Mouse (Mus musculus): ENCODE measurements around the gene Adamtsl4. TPM values are rescaled to one million over a fixed set of nuclear protein-coding genes. Genes with fewer than 3 reads are reported as not detected.
A peak's percentile ranks its signal among the peaks of the same experiment; 100 is the strongest.

Adamtsl4 gene
- polyA plus RNA-seq, 1 experiment: 7.9 TPM

GRCm38 (mm10) chr3:95668589-95669308 is 19.0 kb downstream of the Adamtsl4 start:
- WGBS: 16% methylated on average over 7 of the region's 7 CpGs
- peak overlapping the region; percentile 12; the same call in 1 of the 2 replicates for H3K4me3 ChIP-seq (ENCODE audit: extremely low read depth, insufficient read depth, insufficient read length)
- peak; percentile 53 to 56 for DNase-seq (ENCODE audit: low read depth in 1 of 2, low spot score in 2 of 2)
- H3K36me3 ChIP-seq (ENCODE audit: control insufficient read depth, insufficient read depth, low read length): peaks cover 11% of the 10 kb centered on the region
- no peak for TF ChIP-seq CTCF (IDR thresholded peaks at IDR 0.05; ENCODE audit: extremely low read depth, insufficient read depth, insufficient read length, insufficient replicate concordance)
- peak; percentile 11; the same call in 1 of the 2 replicates for TF ChIP-seq POLR2A (IDR thresholded peaks at IDR 0.05; ENCODE audit: low read depth, low read length)
- no peaks in the 10 kb centered on the region for H3K27me3 ChIP-seq (ENCODE audit: control insufficient read depth, insufficient read depth, low read length)
- H3K27ac ChIP-seq (ENCODE audit: insufficient read depth, low read length): peak overlapping the region; percentile 98
- peaks cover 62% of the 10 kb centered on the region; the same call in 1 of the 2 replicates for H3K4me1 ChIP-seq (ENCODE audit: control insufficient read depth, insufficient read depth, insufficient read length)

- Histone ChIP-seq H3K4me1 (ENCODE audit: control insufficient read depth, insufficient read depth, insufficient read length) (peaks cover 65% of the 10 kb centered on the region), H3K27me3 (ENCODE audit: control insufficient read depth, insufficient read depth, low read length) (no peaks in the 10 kb centered on the region), H3K36me3 (ENCODE audit: control insufficient read depth, insufficient read depth, low read length) (peaks cover 14% of the 10 kb centered on the region), H3K4me3 (ENCODE audit: extremely low read depth, insufficient read depth, insufficient read length) (0 out of 2 replicates have a peak overlapping the region, but pooled peaks have one; percentile 6), H3K27ac (ENCODE audit: insufficient read depth, low read length) (peak overlapping the region; percentile 98)
- 36% methylated on average over 7 of the region's 7 CpGs for WGBS
- DNase-seq (ENCODE audit: low read depth in 1 of 2, low spot score in 2 of 2): no peak
- TF ChIP-seq POLR2A (IDR thresholded peaks at IDR 0.05; ENCODE audit: low read depth, low read length) (no peak), CTCF (IDR thresholded peaks at IDR 0.05; ENCODE audit: extremely low read depth, insufficient read depth, insufficient read length, insufficient replicate concordance) (no peak)
Observed at GRCm38 (mm10) chr3:95668026-95668425, 19.7 kb downstream of the Adamtsl4 start.

- Histone ChIP-seq H3K4me3 (ENCODE audit: extremely low read depth, insufficient read depth, insufficient read length) (no peak overlapping the region), H3K36me3 (ENCODE audit: control insufficient read depth, insufficient read depth, low read length) (peaks cover 17% of the 10 kb centered on the region)
- no peak for DNase-seq (ENCODE audit: low read depth in 1 of 2, low spot score in 2 of 2)
Observed at GRCm38 (mm10) chr3:95667521-95667920, 20.2 kb downstream of the Adamtsl4 start.

GRCm38 (mm10) chr3:95666124-95666844 is 21.4 kb downstream of the Adamtsl4 start:
- peak overlapping the region; percentile 50 for H3K27ac ChIP-seq (ENCODE audit: insufficient read depth, low read length)
- no peaks in the 10 kb centered on the region for H3K27me3 ChIP-seq (ENCODE audit: control insufficient read depth, insufficient read depth, low read length)
- H3K4me1 ChIP-seq (ENCODE audit: control insufficient read depth, insufficient read depth, insufficient read length): peaks cover 56% of the 10 kb centered on the region
- TF ChIP-seq POLR2A (IDR thresholded peaks at IDR 0.05; ENCODE audit: low read depth, low read length) (no peak), CTCF (IDR thresholded peaks at IDR 0.05; ENCODE audit: extremely low read depth, insufficient read depth, insufficient read length, insufficient replicate concordance) (no peak)
- DNase-seq (ENCODE audit: low read depth in 1 of 2, low spot score in 2 of 2): peak; percentile 45 to 46
- WGBS: 67% methylated on average over 6 of the region's 6 CpGs
- no peak overlapping the region for H3K4me3 ChIP-seq (ENCODE audit: extremely low read depth, insufficient read depth, insufficient read length)
- peaks cover 23% of the 10 kb centered on the region for H3K36me3 ChIP-seq (ENCODE audit: control insufficient read depth, insufficient read depth, low read length)

More at GRCm38 (mm10) chr3:95667521-95667920, 20.2 kb downstream of the Adamtsl4 start:
- Histone ChIP-seq H3K27ac (ENCODE audit: insufficient read depth, low read length) (peak overlapping the region; percentile 98), H3K27me3 (ENCODE audit: control insufficient read depth, insufficient read depth, low read length) (no peaks in the 10 kb centered on the region), H3K4me1 (ENCODE audit: control insufficient read depth, insufficient read depth, insufficient read length) (peaks cover 64% of the 10 kb centered on the region)
- TF ChIP-seq CTCF (IDR thresholded peaks at IDR 0.05; ENCODE audit: extremely low read depth, insufficient read depth, insufficient read length, insufficient replicate concordance) (no peak), POLR2A (IDR thresholded peaks at IDR 0.05; ENCODE audit: low read depth, low read length) (no peak)
- WGBS: 45% methylated on average over 4 of the region's 4 CpGs

- no peak for DNase-seq (ENCODE audit: low read depth in 1 of 2, low spot score in 2 of 2)
Observed at GRCm38 (mm10) chr3:95664940-95665352, 22.8 kb downstream of the Adamtsl4 start.

GRCm38 (mm10) chr3:95663969-95664608 is 23.6 kb downstream of the Adamtsl4 start:
- Histone ChIP-seq H3K27ac (ENCODE audit: insufficient read depth, low read length) (peak overlapping the region; percentile 59), H3K27me3 (ENCODE audit: control insufficient read depth, insufficient read depth, low read length) (no peaks in the 10 kb centered on the region), H3K4me1 (ENCODE audit: control insufficient read depth, insufficient read depth, insufficient read length) (peaks cover 43% of the 10 kb centered on the region), H3K36me3 (ENCODE audit: control insufficient read depth, insufficient read depth, low read length) (peaks cover 40% of the 10 kb centered on the region), H3K4me3 (ENCODE audit: extremely low read depth, insufficient read depth, insufficient read length) (no peak overlapping the region)
- no peak for DNase-seq (ENCODE audit: low read depth in 1 of 2, low spot score in 2 of 2)
- WGBS: 75% methylated on average over 3 of the region's 3 CpGs
- no peak for TF ChIP-seq POLR2A (IDR thresholded peaks at IDR 0.05; ENCODE audit: low read depth, low read length)
- TF ChIP-seq CTCF (IDR thresholded peaks at IDR 0.05; ENCODE audit: extremely low read depth, insufficient read depth, insufficient read length, insufficient replicate concordance): no peak

More at GRCm38 (mm10) chr3:95664940-95665352, 22.8 kb downstream of the Adamtsl4 start:
- Histone ChIP-seq H3K36me3 (ENCODE audit: control insufficient read depth, insufficient read depth, low read length) (peaks cover 36% of the 10 kb centered on the region), H3K27me3 (ENCODE audit: control insufficient read depth, insufficient read depth, low read length) (no peaks in the 10 kb centered on the region), H3K4me1 (ENCODE audit: control insufficient read depth, insufficient read depth, insufficient read length) (peaks cover 51% of the 10 kb centered on the region), H3K27ac (ENCODE audit: insufficient read depth, low read length) (peak overlapping the region; percentile 59), H3K4me3 (ENCODE audit: extremely low read depth, insufficient read depth, insufficient read length) (no peak overlapping the region)
- no peak for TF ChIP-seq POLR2A (IDR thresholded peaks at IDR 0.05; ENCODE audit: low read depth, low read length)
- no peak for TF ChIP-seq CTCF (IDR thresholded peaks at IDR 0.05; ENCODE audit: extremely low read depth, insufficient read depth, insufficient read length, insufficient replicate concordance)
- WGBS: 81% methylated on average over 4 of the region's 4 CpGs

All from spleen, adult 2 months (tissue).